Mouse (Mus musculus) adrenal gland, adult 2 months (tissue): ENCODE measurements around the gene Crxos. TPM values are rescaled to one million over a fixed set of nuclear protein-coding genes. Genes with fewer than 3 reads are reported as not detected.
A peak's percentile ranks its signal among the peaks of the same experiment; 100 is the strongest.
"Not testable (repeated sequence)": the region's sequence is repeated elsewhere in the genome, so short reads cannot be mapped to it uniquely, and the experiment has no call there.

ENCODE experiments used
- DNase-seq: peaks from one replicate; pipeline ENCODE4 v3.0.0; 2021
- long read RNA-seq: library from polyadenylated mRNA; stranded (forward); transcript quantifications from one replicate; pipeline ENCODE4 v2.0.0, GENCODE M21; 2021
- polyA plus RNA-seq: library from polyadenylated mRNA; depleted of rRNA; stranded (reverse); fragments of >200 nt; gene quantifications from 2 replicates; pipeline ENCODE4 v1.2.3, GENCODE M21; 2012; rRNA removed
- total RNA-seq, 2 experiments: library from RNA; stranded (reverse); gene quantifications; 2 replicates each; pipeline ENCODE4 v1.2.3; 2021

Crxos gene
- total RNA-seq = not detected
- polyA plus RNA-seq = 0.04 TPM in 2 replicates
- long read RNA-seq = 0 reads

DNA sequence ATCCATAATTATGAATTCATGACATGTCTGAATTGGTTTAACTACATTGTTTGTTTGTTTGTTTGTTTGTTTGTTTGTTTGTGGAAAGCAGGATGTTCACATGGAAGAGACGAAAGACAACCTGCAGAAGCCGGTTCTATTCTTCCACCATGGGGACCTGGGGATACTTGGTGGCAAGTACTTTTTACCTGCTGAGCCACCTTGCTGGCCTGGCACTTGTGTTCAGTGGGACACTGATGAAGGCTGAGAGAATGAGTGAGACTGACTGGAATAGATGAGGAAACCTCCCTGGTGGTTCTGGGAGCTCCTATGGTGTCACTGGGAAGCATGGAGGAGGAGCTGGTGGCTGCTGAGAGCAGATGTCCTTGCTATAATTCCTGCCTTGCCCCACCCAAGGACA lies at the start of gene Crxos:
Crxos (plus strand) TSS at position 301 of the 400 bp plus-strand sequence.
- DNase-seq = no peak

DNA sequence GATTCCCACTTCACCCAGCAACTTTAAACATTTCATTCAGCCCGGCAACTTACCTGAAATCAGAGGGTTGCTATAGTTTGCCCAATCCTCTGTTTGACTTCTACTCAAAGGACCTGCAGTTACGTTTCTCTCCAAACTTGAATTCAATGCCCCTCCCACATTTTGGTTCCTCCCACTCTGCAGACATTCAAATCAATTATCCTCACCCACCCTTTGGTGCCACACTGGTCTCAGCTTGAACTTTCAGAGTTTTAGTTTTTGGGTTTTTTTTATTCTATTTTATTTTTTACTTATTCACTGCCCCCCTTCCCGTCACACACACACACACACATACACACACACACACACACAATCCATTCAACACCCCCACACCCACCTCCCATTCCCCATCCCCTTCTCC lies 42.8 kb upstream of the Crxos start, which contains the start of gene Obox6:
Obox6 (minus strand) TSS at position 101 of the 400 bp plus-strand sequence.
- DNase-seq = no peak

DNA sequence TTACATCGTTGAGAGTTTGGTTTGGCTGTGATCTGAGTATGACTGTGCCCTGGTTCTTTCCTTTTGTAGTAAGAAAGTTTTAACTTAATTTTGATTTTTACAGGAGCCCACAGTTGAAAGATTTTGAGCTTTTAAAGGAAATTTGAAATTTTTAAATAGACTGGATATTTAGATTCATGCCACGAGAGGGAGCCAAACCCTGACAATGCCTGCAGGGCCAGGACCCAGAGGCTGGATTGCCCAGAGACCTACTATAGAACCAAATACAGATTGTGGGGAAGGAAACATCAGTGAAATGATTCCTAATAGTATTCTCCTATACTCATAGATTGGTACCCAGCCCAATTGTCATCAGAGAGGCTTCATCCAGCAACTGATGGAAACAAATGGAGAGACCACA lies 22.8 kb upstream of the Crxos start:
- no peak for DNase-seq

DNA sequence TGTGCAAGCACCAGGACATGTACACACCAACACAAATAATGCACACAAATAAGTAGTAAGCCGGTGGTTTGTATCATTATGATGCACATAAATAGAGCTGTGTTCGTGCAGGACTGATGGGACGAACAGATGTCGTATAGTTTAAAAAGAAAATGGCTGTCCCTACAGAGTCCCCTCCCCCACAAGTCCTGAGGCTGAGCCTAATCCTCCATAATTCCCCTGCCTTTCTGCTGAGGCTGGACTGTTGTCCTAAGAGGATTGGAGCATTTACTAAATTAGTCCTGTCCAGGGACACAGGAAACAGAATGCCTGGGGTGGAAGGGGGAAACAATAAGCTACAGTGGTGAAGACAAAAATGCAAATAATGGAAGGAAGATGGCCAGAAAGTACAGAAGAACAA lies 18.3 kb upstream of the Crxos start:
- no peak for DNase-seq

DNA sequence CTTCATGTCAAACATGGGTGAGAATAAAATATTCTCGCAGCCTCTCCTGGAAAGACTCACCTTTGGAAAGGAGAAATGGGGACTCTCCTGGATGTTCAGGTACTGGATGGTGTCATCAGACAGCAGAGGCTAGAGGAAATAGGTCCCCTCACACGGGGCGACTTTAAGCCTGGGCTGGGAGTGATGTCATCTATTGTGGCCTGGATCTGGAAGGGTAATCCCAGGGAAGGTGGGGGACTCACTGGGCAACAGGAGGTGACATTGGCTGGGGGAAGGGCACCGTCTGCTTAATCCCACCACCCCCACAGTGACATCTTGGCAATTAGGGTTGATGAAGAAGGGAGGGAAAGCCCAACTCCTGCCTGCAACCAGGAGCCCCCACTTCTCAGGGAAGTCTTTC lies 2.7 kb upstream of the Crxos start, which contains the start of gene Crx:
Crx (minus strand) TSS at position 213 of the 400 bp plus-strand sequence.
- DNase-seq = no peak

DNA sequence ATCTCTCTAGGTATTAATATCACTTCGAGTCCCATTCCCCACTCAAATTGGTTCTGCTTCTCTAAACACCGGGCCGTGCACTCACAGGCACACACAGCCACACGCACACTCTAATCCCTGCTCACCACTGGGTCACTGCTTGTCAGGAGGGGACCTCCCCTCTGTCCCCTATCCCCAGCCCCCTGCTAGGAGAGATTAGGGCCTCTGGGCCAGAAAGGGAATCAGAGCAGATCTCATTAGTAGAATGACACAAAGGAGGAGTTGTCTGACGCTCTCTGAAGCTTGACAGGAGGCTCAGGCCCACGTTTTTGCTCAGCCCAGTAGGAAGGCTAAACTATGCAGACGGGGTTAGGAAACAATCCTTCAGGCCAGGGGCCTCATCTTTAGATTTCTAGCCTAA lies 1.0 kb upstream of the Crxos start:
- no peak for DNase-seq

DNA sequence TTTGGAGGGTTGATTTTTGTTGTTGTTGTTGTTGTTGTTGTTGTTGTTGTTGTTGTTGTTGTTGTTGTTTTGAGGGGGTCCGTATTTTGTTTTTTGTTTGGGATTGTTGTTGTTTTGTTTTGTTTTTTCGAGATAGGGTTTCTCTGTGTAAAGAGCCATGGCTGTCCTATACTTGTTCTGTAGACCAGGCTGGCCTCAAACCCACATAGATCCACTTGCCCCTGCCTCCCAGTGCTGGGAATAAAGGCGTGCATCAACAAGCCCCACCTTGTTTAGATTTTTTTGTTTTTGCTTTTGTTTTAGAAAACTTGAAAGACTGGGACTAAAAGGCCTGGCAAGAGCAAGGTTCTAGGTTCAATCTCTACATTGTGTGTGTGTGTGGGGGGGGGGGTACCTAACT lies 586 bp upstream of the Crxos start:
- no peak for DNase-seq

DNA sequence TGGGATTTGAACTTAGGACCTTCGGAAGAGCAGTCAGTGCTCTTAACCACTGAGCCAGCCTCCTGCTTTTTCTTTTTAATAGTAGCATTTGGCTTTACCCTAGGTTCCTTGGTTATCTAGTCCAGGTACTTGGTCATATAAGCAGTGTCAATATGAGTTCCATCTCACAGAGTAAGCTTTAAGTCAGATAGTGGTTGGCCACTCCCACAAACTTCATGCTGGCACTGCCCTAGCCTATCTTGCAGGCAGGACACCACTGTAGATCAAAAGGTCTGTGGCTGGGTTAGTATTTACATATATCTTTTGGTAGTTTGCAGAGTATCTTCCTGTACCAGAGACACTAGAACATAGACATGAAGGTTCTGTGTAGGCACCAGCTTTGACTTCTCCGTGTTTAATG lies 1.7 kb downstream of the Crxos start:
- DNase-seq = no peak

DNA sequence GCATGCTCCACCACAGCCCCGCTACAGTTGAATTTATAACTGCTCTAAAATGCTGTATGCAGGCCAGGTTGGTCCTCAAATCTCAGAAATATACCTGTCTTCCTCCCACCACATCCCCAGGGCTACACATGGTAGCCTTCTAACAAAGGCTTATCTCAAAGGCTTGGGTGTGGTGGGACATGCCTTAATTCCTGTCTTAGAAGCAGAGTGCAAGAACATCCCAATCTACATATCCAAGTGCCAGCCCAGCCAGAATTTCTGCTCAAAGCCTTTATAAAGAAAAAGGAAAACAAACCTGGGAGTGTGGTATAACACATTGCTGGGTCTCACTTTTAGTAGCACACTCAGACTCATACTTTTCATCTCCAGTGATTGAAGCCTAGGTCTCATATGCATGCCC lies 11.8 kb downstream of the Crxos start:
- DNase-seq = no peak

DNA sequence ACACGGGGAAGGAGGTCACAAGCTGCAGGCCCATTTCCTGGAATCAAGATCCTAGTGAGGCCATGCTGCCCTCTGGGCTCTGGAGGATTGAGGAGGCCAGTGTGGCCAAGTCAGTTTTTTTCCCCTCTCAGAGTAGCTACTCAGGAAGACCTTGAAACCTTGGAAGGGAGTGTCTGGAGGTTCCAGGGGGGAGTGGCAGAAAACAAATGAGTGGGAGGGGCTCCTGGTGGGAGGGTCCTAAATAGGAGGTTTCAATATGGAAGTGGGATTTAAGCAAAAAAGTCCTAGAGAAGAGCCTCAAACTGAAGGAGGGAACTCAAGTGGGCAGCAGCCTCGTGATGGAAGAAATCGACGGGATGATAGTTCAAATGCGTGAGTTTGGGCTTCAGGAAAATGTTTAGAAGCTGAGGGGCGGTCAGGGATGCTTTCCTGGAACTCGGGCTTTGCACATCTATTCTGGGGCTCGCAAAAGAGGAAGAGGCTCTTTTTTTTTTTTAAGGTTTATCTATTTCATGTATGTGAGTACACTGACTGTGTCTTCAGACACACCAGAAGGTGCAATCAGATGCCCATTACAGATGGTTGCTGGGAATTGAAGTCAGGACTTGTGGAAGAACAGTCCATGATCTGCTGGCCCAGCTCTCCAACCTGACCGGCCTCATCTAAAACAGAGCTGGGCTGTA lies 19.1 kb downstream of the Crxos start:
- no peak for DNase-seq

DNA sequence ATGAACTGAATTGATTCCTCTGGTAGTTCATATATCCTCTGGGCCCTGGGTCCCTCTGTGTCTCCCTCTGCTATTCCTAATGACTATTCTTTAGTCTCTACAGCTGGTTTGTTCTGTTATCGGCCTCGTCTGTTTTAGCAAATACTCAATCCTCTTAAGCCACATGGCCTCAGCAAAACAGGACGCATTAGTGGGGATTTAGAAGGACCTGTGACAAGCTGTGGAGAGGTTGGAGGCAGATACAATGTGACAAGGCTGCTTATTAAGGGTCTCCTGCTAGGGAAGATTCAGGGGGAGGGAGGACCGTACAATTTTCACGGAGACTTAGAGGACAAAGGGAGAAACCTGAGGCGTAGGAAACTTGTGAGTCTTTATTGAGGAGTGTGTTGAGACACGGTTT lies 23.4 kb downstream of the Crxos start:
- DNase-seq = no peak

DNA sequence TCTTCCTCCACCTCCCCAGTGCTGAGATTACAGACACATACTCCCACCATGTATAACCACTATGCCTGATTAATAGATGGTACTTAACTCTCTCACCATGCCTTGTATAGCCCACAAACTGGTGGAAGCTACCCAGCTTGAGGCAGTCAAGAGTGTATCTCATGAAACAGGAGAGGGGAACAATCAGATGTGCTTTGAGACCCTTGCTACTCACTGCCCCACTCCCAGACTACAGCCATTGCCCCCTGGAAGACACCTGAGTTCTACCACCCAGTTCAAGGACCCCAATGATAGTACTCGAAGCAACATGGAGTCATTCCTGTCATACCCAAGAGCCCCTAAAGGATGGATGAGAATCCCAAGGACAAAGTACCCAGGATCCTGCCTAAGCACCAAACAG lies 24.2 kb downstream of the Crxos start:
- DNase-seq = no peak

DNA sequence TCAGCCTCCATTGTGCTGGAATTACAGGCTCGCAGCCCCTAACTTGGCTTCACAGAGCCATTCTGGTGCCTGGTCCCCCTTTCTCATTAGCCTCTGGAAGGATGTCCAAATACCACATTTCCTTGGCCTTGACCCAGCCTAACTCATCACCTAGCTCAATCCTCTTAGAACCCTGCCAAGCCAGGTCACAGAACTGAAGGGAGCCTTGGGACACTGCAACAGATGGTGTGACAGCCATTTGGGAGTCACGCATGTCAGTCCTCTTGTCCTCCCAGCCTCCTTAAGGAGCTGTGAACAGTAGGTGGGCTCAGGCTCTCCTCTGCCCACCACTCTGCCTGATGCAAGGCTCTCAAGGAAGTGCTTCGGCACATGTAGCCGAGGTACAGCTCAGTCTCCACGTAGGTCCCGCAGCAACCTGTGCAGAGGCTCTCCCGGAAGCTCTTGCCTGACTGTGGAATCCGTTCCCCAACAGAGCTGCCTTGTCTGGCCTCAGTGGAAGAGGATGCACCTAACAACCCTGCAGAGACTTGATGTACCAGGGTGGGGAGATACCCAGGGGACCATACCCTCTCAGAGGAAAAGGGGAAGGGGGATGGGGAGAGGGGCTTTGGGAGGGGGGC lies 25.7 kb downstream of the Crxos start:
- no peak for DNase-seq

DNA sequence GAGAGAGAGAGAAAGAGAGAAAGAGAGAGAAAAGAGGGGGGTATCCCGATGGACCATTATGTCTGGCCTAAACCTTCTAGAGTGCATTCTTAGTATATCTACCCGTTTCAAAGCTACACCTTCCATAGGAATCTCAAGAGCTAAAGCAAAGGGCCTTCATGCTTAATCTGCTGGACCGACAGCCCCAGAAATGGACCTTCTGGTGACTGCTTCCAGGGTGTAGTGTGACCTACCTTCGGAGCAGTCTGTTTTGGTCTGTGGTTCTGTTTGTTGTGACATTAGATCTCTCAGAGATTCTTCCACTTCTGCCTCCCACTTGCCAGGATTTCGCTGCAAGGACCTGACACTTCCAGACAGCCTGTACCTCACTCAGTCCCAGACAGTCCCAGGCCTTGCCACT lies 28.1 kb downstream of the Crxos start:
- DNase-seq = no peak

DNA sequence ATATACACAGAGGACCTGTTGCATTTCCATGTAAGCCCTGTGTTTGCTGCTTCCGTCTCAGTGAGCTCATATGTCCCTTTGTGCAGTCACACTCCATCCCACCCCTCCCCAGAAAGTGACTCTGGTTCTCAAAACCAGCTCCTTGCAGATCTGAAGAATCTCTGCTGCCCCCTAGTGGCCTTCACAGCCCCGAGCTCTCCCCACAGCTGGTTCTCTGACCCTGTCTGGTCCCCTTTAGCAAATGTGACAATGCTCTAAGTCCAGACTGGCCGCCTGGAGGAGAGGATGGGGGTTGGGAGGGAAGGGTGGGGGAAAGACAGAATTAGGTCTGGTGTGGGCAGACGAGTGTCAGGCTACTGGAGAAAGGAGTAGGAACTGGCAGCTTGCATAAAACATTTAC lies 29.8 kb downstream of the Crxos start:
- peak; percentile 56 for DNase-seq

DNA sequence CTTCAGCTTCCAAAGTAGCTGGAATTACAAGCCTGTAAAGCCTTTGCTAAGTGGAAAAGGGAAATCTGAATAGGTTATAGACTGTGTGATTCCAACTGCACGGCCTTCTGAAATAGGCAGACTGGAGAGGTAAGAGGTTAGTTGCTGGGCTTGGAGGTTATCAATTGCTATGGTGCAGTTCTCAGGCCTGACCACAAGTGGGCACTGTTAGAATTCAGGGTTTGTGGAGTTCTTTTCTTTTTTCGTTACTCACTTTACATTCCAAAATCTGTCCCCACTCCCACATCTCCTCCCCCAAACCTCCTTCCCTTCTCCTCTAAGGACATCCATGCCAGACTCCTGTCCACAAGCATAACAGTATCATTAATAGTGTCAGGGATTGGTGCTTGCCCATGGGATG lies 31.8 kb downstream of the Crxos start:
- DNase-seq = peak; percentile 31

DNA sequence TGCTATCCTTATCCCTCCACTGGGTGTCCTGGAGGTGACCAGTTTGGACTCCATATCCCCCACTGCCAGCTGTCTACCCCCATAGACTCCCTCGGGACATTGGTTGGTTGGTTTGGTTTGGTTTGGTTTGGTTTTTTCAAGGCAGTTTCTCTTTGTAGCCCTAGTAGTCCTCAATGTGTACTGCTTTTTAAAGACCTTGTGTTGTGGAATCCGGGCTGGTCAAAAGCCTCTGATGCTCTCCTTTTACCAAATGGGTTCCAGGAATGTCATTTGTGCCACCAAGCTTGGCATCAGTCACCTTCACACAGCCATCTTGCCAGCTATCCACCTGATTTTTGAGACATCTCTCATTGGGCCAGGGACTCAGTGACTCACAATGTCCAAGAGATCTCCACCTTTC lies 32.3 kb downstream of the Crxos start:
- DNase-seq = no peak

DNA sequence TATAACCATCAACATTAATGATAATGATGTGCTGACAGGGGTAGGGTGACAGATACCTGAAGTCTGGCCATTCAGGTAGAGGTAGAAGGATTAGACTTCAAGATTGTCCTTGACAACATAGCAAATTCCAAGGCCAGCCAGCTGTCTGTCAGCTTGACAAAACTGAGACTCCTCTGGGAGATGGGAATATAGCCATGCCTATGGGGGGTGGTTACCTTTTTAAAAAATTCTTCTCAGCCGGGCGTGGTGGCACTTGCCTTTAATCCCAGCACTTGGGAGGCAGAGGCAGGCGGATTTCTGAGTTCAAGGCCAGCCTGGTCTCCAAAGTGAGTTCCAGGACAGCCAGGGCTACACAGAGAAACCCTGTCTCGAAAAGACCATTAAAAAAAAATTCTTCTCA lies 33.3 kb downstream of the Crxos start:
- not testable (repeated sequence) for DNase-seq

DNA sequence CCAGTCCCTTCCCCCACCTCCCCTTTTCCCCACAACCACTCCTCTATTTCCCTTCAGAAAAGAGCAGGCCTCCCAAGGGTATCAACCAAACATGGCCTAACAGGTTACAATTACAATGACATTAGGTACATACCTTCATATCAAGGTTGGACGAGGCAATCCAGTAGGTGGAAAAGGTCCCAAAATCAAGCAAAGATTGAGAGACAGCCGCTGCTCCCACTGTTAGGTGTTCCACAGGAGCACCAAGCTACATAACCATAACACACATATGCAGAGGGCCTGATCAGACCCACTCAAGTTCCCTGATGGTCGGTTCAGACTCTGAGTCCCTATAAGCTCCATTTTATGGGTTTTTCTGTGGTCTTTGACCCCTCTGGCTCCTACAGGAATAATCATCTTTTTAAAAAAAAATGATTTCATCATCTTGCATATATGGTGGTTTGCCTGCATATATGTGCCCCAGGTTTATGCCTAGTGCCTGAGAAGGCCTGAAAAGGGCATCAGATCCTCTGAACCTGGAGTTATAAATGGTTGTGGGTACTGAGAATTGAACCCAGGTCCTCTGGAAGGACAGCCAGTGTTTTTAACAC lies 33.8 kb downstream of the Crxos start:
- no peak for DNase-seq

DNA sequence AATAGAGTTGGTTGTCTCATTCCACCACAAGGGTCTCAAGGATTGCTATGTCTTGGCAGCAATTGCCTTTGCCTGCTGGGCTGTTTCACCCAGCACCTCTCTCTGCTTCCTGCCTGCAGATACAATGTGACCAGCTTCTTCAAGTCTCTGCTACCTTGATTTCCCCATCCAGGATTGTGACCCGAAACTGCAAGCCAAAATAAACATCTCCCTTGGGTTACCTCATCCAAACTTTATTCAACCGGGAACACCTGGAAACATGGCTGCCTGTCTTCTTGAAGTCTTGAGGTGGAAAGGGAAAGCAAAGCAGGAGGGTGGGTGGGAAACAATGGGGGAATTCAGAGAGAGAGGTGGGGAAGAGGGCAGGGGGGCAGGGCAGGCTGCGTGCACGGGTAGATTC lies 34.6 kb downstream of the Crxos start:
- no peak for DNase-seq

DNA sequence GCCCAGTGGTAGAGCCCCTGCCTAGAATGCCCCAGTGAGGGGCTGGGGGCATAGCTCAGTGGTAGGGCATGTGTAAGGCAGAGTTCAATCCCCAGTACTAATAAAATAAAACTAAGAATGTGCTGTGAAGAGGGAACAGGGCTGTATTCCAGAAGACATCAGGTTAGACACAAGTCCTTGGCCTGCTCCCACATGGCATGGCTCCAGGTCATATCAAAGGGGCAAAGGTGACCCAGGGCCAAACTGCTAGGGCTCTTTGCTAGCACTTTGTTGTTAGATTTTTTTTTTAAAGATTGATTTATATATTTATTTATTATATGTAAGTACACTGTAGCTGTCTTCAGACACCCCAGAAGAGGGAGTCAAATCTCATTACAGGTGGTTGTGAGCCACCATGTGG lies 36.0 kb downstream of the Crxos start:
- peak; percentile 36 for DNase-seq

DNA sequence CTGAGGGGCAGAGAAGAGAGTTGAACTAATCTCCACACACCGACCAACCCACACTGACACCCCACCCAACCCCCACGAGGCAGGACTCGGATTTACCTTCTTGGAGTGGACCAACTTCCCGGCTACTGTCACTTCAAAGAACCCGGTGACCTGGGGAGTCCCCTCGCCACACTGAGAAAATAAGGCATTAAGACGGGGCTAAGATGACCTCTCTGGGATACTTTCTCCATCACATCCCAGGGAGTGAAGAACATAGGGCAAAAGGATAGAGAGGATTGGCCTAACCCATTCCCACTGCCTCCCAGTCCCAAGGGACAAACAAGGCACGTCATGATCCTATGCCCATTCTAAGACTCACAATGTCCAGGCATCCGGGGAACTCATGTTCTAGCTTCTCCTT lies 37.5 kb downstream of the Crxos start:
- DNase-seq = no peak

DNA sequence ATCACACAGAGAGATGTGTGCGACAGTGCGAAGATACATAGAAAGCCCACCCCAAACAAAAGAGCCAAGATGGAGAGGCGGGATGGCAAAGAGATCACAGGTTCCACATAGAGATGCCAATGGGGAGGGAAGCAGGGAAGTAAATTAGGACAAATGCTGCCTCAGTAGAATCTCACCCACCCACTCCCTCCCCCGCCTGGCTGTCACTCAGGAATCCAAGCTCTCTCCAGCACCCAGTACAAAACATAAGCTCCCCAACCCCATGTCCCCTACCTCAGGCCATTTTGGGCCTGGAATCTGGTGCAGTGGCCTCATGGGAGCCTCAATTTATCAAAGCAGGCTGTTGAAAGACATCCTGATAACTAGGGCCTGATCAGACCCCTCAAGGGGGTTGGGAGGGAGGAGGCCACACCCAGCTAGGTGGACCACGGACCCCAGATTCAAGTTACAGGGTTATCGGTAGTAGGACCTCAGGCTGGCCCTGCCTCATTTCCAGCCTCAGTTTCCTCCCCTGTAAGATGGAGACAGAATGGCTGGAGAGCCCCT lies 38.3 kb downstream of the Crxos start:
- DNase-seq = no peak
